Mouse (Mus musculus) E14TG2a.4 (cell line): ENCODE results near the gene Vmn2r105.

Source experiments
- CTCF ChIP-seq: conservative IDR thresholded peaks from 2 replicates; pipeline ENCODE4 v1.5.1; 2014; ENCODE audit warnings: low read length
- NANOG ChIP-seq: IDR thresholded peaks from 2 replicates; pipeline ENCODE4 v1.6.1; 2014; ENCODE audit warnings: borderline replicate concordance, low read length, mixed read lengths
- POU5F1 ChIP-seq: IDR thresholded peaks from 2 replicates; pipeline ENCODE4 v1.6.1; 2014; ENCODE audit warnings: low read length, borderline replicate concordance

DNA sequence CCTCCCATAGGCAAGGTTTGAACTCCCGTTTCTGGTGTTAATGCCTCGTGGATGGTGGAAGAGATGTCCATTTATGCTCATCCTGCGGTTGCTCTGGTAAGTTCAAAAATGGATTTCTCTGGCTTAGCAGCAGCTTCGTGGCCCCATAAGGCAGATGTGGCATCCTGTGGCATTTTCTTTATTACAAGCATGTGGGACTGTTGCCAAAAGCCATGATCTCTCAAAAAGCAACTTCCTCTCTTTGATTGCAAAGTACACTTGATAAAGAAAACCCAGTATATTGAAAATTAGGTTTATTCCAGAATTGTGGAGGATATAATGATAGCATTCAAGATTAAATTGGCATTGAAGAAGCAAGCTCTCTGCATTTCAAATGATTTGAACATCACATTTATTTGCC is 20.7 kb upstream of the Vmn2r105 start:
- no peak for TF ChIP-seq CTCF
- TF ChIP-seq POU5F1 = no peak
- no peak for TF ChIP-seq NANOG
